Mouse (Mus musculus): ENCODE measurements around the gene Serinc2.
A peak's percentile ranks its signal among the peaks of the same experiment; 100 is the strongest.
"Not testable (repeated sequence)": the region's sequence is repeated elsewhere in the genome, so short reads cannot be mapped to it uniquely, and the experiment has no call there.

The Serinc2 gene

GRCm38 (mm10) chr4:130264131-130264530 lies 14.9 kb downstream of the Serinc2 start:
- DNase-seq (ENCODE audit: low read depth, low spot score) = no peak

GRCm38 (mm10) chr4:130260406-130260805 lies 18.6 kb downstream of the Serinc2 start:
- peak; percentile 55 for DNase-seq (ENCODE audit: low read depth, low spot score)

GRCm38 (mm10) chr4:130252441-130253157 lies 26.4 kb downstream of the Serinc2 start:
- peak; percentile 85 for DNase-seq (ENCODE audit: low read depth, low spot score)

GRCm38 (mm10) chr4:130251763-130252162 lies 27.2 kb downstream of the Serinc2 start:
- DNase-seq (ENCODE audit: low read depth, low spot score) = peak; percentile 46

GRCm38 (mm10) chr4:130251172-130251705 lies 27.8 kb downstream of the Serinc2 start:
- DNase-seq (ENCODE audit: low read depth, low spot score) = peak; percentile 58

- DNase-seq (ENCODE audit: low read depth, low spot score) = no peak
Observed at GRCm38 (mm10) chr4:130248636-130249035, 30.4 kb downstream of the Serinc2 start.

GRCm38 (mm10) chr4:130246132-130246531 lies 32.9 kb downstream of the Serinc2 start:
- peak; percentile 94 for DNase-seq (ENCODE audit: low read depth, low spot score)

GRCm38 (mm10) chr4:130244749-130245148 lies 34.3 kb downstream of the Serinc2 start:
- no peak for DNase-seq (ENCODE audit: low read depth, low spot score)

GRCm38 (mm10) chr4:130243621-130244020 lies 35.4 kb downstream of the Serinc2 start:
- DNase-seq (ENCODE audit: low read depth, low spot score) = not testable (repeated sequence)

- no peak for DNase-seq (ENCODE audit: low read depth, low spot score)
Observed at GRCm38 (mm10) chr4:130242956-130243355, 36.0 kb downstream of the Serinc2 start.

- DNase-seq (ENCODE audit: low read depth, low spot score) = peak; percentile 68
Observed at GRCm38 (mm10) chr4:130240695-130241094, 38.3 kb downstream of the Serinc2 start.

- no peak for DNase-seq (ENCODE audit: low read depth, low spot score)
Observed at GRCm38 (mm10) chr4:130237607-130238006, 41.4 kb downstream of the Serinc2 start.

- DNase-seq (ENCODE audit: low read depth, low spot score) = no peak
Observed at GRCm38 (mm10) chr4:130236361-130236760, 42.6 kb downstream of the Serinc2 start.

GRCm38 (mm10) chr4:130224071-130224470 lies 54.9 kb downstream of the Serinc2 start:
- no peak for DNase-seq (ENCODE audit: low read depth, low spot score)

- DNase-seq (ENCODE audit: low read depth, low spot score) = no peak
Observed at GRCm38 (mm10) chr4:130222179-130222578, 56.8 kb downstream of the Serinc2 start, which contains the start of gene Gm853. TSS of gene Gm853 (minus strand) at chr4:130222401.

GRCm38 (mm10) chr4:130220176-130220575 lies 58.8 kb downstream of the Serinc2 start:
- DNase-seq (ENCODE audit: low read depth, low spot score) = no peak

GRCm38 (mm10) chr4:130215392-130215791 lies 63.6 kb downstream of the Serinc2 start:
- DNase-seq (ENCODE audit: low read depth, low spot score) = no peak

- DNase-seq (ENCODE audit: low read depth, low spot score) = no peak
Observed at GRCm38 (mm10) chr4:130213857-130214256, 65.1 kb downstream of the Serinc2 start.

GRCm38 (mm10) chr4:130213197-130213596 lies 65.8 kb downstream of the Serinc2 start:
- no peak for DNase-seq (ENCODE audit: low read depth, low spot score)

- DNase-seq (ENCODE audit: low read depth, low spot score) = no peak
Observed at GRCm38 (mm10) chr4:130212421-130212820, 66.6 kb downstream of the Serinc2 start.

GRCm38 (mm10) chr4:130211870-130212269 lies 67.1 kb downstream of the Serinc2 start:
- DNase-seq (ENCODE audit: low read depth, low spot score) = no peak
